Mouse (Mus musculus) midbrain, embryonic 13.5 days (tissue): Measurements from ENCODE around the gene Jmy. TPM values are rescaled to one million over a fixed set of nuclear protein-coding genes. Genes with fewer than 3 reads are reported as not detected.

Experiments used
- ATAC-seq: fragments of 200-750 bp; cut with Nextera tagmentation; 2 replicates; pipeline ENCODE4 v1.8.0; 2017; ENCODE audit warnings: mild to moderate bottlenecking, moderate TSS enrichment, moderate library complexity
- H3K27ac ChIP-seq: fragments of 300-500 bp; sonication (generic); 2 replicates; pipeline ENCODE4 v1.5.1; 2015; ENCODE audit warnings: inconsistent platforms, mild to moderate bottlenecking, moderate library complexity
- H3K27me3 ChIP-seq: fragments of 300-500 bp; sonication (generic); 2 replicates; pipeline ENCODE4 v1.6.1; 2015; ENCODE audit warnings: mild to moderate bottlenecking, inconsistent platforms
- H3K36me3 ChIP-seq: fragments of 300-500 bp; sonication (generic); 2 replicates; pipeline ENCODE4 v1.6.1; 2015; ENCODE audit warnings: mild to moderate bottlenecking, inconsistent platforms
- H3K4me1 ChIP-seq: fragments of 300-500 bp; sonication (generic); replicated peaks from 2 replicates; pipeline ENCODE4 v1.6.1; 2015; ENCODE audit warnings: inconsistent platforms
- H3K4me2 ChIP-seq: fragments of 300-500 bp; sonication (generic); replicated peaks from 2 replicates; pipeline ENCODE4 v1.6.1; 2015; ENCODE audit warnings: moderate library complexity, mild to moderate bottlenecking, inconsistent platforms
- H3K4me3 ChIP-seq: fragments of 300-500 bp; sonication (generic); replicated peaks from 2 replicates; pipeline ENCODE4 v1.5.1; 2015; ENCODE audit warnings: mild to moderate bottlenecking, inconsistent platforms
- H3K9ac ChIP-seq: fragments of 300-500 bp; sonication (generic); replicated peaks from 2 replicates; pipeline ENCODE4 v1.6.1; 2015; ENCODE audit warnings: mild to moderate bottlenecking, inconsistent platforms
- H3K9me3 ChIP-seq: fragments of 300-500 bp; sonication (generic); 2 replicates; pipeline ENCODE4 v1.6.1; 2016; ENCODE audit warnings: mild to moderate bottlenecking, inconsistent platforms
- WGBS: fragments of 180-500 bp; shearing (Covaris S2); methylation state at CpG from one replicate; pipeline ENCODE4 v1.1.7; 2015; 5-methylcytosine and 5-hydroxymethylcytosine counted together
- polyA plus RNA-seq: library from polyadenylated mRNA; unstranded; fragments of >200 nt; fragmentation: Nextera tagmentation; extraction: Ambion mirVana; gene quantifications from 2 replicates; pipeline ENCODE4 v1.2.1, GENCODE M21; 2015

Gene Jmy
- polyA plus RNA-seq, 1 experiment from 2014 or later = 7.6 TPM

- no peak overlapping the region for H3K4me2 ChIP-seq
- no peaks in the 10 kb centered on the region for H3K4me1 ChIP-seq
- no peak overlapping the region for H3K27ac ChIP-seq
- no peak overlapping the region for H3K4me3 ChIP-seq
- H3K9ac ChIP-seq = no peak overlapping the region
- H3K9me3 ChIP-seq = no peaks in the 10 kb centered on the region
- H3K36me3 ChIP-seq = peaks cover 45% of the 10 kb centered on the region
- peak; percentile 66; the same call in 1 of the 2 replicates for ATAC-seq
- no peaks in the 10 kb centered on the region for H3K27me3 ChIP-seq
- 94% methylated on average over 3 of the region's 3 CpGs for WGBS
Measured at GRCm38 (mm10) chr13:93440167-93440566, 59.4 kb downstream of the Jmy start.

GRCm38 (mm10) chr13:93429205-93429604, 70.4 kb downstream of the Jmy start:
- no peaks in the 10 kb centered on the region for H3K4me1 ChIP-seq
- no peaks in the 10 kb centered on the region for H3K9me3 ChIP-seq
- H3K9ac ChIP-seq = no peak overlapping the region
- no peak for ATAC-seq
- H3K4me2 ChIP-seq = no peak overlapping the region
- WGBS = 96% methylated on average over 1 of the region's 1 CpGs
- H3K27me3 ChIP-seq = no peaks in the 10 kb centered on the region
- no peak overlapping the region for H3K27ac ChIP-seq
- peaks cover 22% of the 10 kb centered on the region for H3K36me3 ChIP-seq
- H3K4me3 ChIP-seq = no peak overlapping the region

- Histone ChIP-seq H3K9ac (no peak overlapping the region), H3K27me3 (no peaks in the 10 kb centered on the region), H3K27ac (no peak overlapping the region), H3K4me2 (no peak overlapping the region), H3K9me3 (no peaks in the 10 kb centered on the region), H3K4me3 (no peak overlapping the region), H3K36me3 (peaks cover 17% of the 10 kb centered on the region; the same call in 1 of the 2 replicates), H3K4me1 (no peaks in the 10 kb centered on the region)
- WGBS = 92% methylated on average over 5 of the region's 5 CpGs
- no peak for ATAC-seq
Measured at GRCm38 (mm10) chr13:93427920-93428876, 71.4 kb downstream of the Jmy start.

- 93% methylated on average over 2 of the region's 2 CpGs for WGBS
- Histone ChIP-seq H3K9me3 (no peaks in the 10 kb centered on the region), H3K36me3 (0 out of 2 replicates have a peak, but pooled peaks cover 6% of the 10 kb centered on the region), H3K4me1 (no peaks in the 10 kb centered on the region), H3K4me2 (no peak overlapping the region), H3K4me3 (no peak overlapping the region), H3K27ac (no peak overlapping the region), H3K27me3 (no peaks in the 10 kb centered on the region), H3K9ac (no peak overlapping the region)
- ATAC-seq = no peak
Measured at GRCm38 (mm10) chr13:93423224-93423623, 76.4 kb downstream of the Jmy start.

- H3K9me3 ChIP-seq = no peaks in the 10 kb centered on the region
- 0 out of 2 replicates have a peak, but pooled peaks cover 3% of the 10 kb centered on the region for H3K36me3 ChIP-seq
- WGBS = 86% methylated on average over 2 of the region's 2 CpGs
- H3K4me3 ChIP-seq = no peak overlapping the region
- no peak for ATAC-seq
- H3K9ac ChIP-seq = no peak overlapping the region
- no peak overlapping the region for H3K27ac ChIP-seq
- no peaks in the 10 kb centered on the region for H3K4me1 ChIP-seq
- no peak overlapping the region for H3K4me2 ChIP-seq
- H3K27me3 ChIP-seq = no peaks in the 10 kb centered on the region
Measured at GRCm38 (mm10) chr13:93419779-93420178, 79.8 kb downstream of the Jmy start.

DNA sequence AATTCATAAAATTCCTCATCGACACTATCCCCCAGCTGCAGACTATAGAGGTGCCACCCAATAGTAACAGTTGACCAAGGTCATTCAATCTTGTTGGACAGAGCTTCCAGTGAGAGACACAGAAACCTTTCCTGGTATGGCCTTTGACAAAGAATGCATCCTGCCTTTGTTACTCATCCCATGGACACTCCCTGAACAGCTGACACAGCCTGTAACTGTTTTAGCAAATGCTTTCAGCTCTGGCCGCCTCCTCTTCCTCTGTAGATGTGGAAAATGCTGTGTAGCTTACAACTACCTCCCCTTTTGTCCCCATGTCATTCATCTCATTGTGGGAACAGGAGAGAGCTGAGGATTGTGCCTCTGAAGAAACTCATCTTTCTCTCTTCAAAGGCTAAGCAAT, 81.3 kb downstream of the Jmy start:
- H3K4me3 ChIP-seq = no peak overlapping the region
- no peak overlapping the region for H3K4me2 ChIP-seq
- H3K4me1 ChIP-seq = no peaks in the 10 kb centered on the region
- H3K9me3 ChIP-seq = no peaks in the 10 kb centered on the region
- ATAC-seq = no peak
- H3K36me3 ChIP-seq = no peaks in the 10 kb centered on the region
- no peak overlapping the region for H3K27ac ChIP-seq
- H3K27me3 ChIP-seq = no peaks in the 10 kb centered on the region
- WGBS = 85% methylated on average over 2 of the region's 2 CpGs
- no peak overlapping the region for H3K9ac ChIP-seq

DNA sequence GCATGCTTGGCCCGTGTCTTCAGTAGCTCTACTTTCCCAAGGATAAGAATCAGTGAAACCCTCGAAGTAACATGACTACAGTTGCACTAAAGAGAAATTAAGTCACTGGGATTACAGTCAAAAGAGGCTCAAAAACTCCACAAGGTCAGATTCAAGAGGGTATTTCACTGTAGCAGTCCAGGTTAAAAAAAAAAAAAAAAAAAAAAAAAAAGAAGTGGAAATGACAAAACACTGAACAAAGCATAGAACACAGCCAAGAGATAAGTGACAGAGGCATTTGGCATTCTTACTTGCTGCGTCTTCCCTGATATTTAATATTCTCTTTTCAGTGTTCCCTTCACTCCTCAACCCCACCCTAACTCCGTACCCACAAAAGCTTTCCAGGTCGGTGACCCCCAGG, 84.6 kb downstream of the Jmy start:
- H3K27ac ChIP-seq = no peak overlapping the region
- ATAC-seq = no peak
- no peak overlapping the region for H3K9ac ChIP-seq
- no peaks in the 10 kb centered on the region for H3K9me3 ChIP-seq
- no peaks in the 10 kb centered on the region for H3K36me3 ChIP-seq
- H3K4me1 ChIP-seq = no peaks in the 10 kb centered on the region
- no peaks in the 10 kb centered on the region for H3K27me3 ChIP-seq
- 96% methylated on average over 5 of the region's 5 CpGs for WGBS
- H3K4me2 ChIP-seq = no peak overlapping the region
- no peak overlapping the region for H3K4me3 ChIP-seq

GRCm38 (mm10) chr13:93410343-93410742, 89.3 kb downstream of the Jmy start:
- H3K4me2 ChIP-seq = no peak overlapping the region
- H3K9me3 ChIP-seq = no peaks in the 10 kb centered on the region
- H3K27me3 ChIP-seq = no peaks in the 10 kb centered on the region
- peaks cover 14% of the 10 kb centered on the region for H3K36me3 ChIP-seq
- no peak overlapping the region for H3K4me3 ChIP-seq
- WGBS = 93% methylated on average over 4 of the region's 4 CpGs
- H3K27ac ChIP-seq = no peak overlapping the region
- ATAC-seq = no peak
- H3K9ac ChIP-seq = no peak overlapping the region
- no peaks in the 10 kb centered on the region for H3K4me1 ChIP-seq

- ATAC-seq = no peak
- 92% methylated on average over 5 of the region's 5 CpGs for WGBS
- H3K9ac ChIP-seq = no peak overlapping the region
Measured at GRCm38 (mm10) chr13:93406855-93407254, 92.8 kb downstream of the Jmy start.

GRCm38 (mm10) chr13:93401947-93402346, 97.7 kb downstream of the Jmy start:
- WGBS = 95% methylated on average over 7 of the region's 7 CpGs
- Histone ChIP-seq H3K4me2 (no peak overlapping the region), H3K27ac (no peak overlapping the region), H3K36me3 (peaks cover 23% of the 10 kb centered on the region), H3K9ac (no peak overlapping the region), H3K27me3 (no peaks in the 10 kb centered on the region), H3K9me3 (0 out of 2 replicates have a peak, but pooled peaks cover 3% of the 10 kb centered on the region), H3K4me1 (no peaks in the 10 kb centered on the region), H3K4me3 (no peak overlapping the region)
- no peak for ATAC-seq

More at GRCm38 (mm10) chr13:93406855-93407254, 92.8 kb downstream of the Jmy start:
- Histone ChIP-seq H3K27me3 (no peaks in the 10 kb centered on the region), H3K4me3 (no peak overlapping the region), H3K36me3 (peaks cover 22% of the 10 kb centered on the region), H3K9me3 (no peaks in the 10 kb centered on the region), H3K4me1 (no peaks in the 10 kb centered on the region), H3K27ac (no peak overlapping the region), H3K4me2 (no peak overlapping the region)

DNA sequence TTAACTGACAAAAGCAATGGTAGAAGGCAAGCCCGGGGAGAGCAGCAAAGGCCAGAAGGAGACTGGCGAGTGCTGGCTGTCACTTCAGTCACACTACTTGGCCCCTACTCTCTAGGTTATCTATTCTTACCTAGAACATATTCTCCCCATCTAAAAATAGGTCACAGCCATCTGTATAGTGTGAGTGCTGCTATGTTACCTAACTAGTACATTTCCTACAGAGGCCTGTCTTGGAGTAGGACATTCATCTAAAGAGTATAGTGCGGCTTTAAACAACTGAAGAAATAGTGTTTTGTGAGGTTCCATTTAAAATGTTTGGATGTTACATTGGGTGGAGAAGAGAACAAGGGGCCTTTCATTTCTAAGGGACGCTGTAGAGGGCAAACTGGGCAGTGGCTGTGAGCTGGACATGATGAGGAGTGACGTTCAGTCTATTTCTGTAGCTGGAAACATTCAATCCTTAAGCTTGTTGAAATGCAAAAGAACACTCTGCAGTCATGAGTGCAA, 99.8 kb downstream of the Jmy start:
- H3K4me1 ChIP-seq = no peaks in the 10 kb centered on the region
- H3K27me3 ChIP-seq = no peaks in the 10 kb centered on the region
- H3K9me3 ChIP-seq = 0 out of 2 replicates have a peak, but pooled peaks cover 3% of the 10 kb centered on the region
- ATAC-seq = no peak
- no peak overlapping the region for H3K4me3 ChIP-seq
- H3K9ac ChIP-seq = no peak overlapping the region
- 89% methylated on average over 5 of the region's 5 CpGs for WGBS
- no peak overlapping the region for H3K27ac ChIP-seq
- H3K4me2 ChIP-seq = no peak overlapping the region
- H3K36me3 ChIP-seq = peaks cover 27% of the 10 kb centered on the region

DNA sequence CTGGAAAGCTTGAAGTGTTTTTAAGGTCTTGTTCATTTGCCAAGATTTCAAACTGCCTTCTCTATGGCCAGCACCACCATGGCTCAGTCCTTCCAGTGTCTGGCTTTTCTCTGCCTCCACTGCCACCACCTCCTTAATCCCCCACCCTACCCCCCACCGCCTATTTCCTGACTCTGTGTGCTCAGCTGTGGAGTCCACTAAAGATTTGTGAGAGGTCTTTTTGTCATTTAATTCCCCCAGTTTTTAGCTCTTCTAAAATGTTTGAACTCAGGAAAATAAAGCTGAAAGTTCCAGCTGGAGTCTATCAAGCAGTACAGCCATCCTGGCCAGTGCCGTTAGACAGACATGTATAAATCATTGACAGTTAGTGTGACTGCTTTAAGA, 110.4 kb downstream of the Jmy start:
- no peaks in the 10 kb centered on the region for H3K4me1 ChIP-seq
- peaks cover 14% of the 10 kb centered on the region for H3K36me3 ChIP-seq
- 39% methylated on average over 2 of the region's 2 CpGs for WGBS
- no peak overlapping the region for H3K4me2 ChIP-seq
- no peaks in the 10 kb centered on the region for H3K9me3 ChIP-seq
- ATAC-seq = peak; percentile 58; the same call in 1 of the 2 replicates
- H3K4me3 ChIP-seq = no peak overlapping the region
- no peak overlapping the region for H3K9ac ChIP-seq
- no peaks in the 10 kb centered on the region for H3K27me3 ChIP-seq
- H3K27ac ChIP-seq = no peak overlapping the region
